Mouse (Mus musculus): ENCODE data around the gene Olfr473. TPM values are rescaled to one million over a fixed set of nuclear protein-coding genes. Genes with fewer than 3 reads are reported as not detected.
"Not testable (repeated sequence)": the region's sequence is repeated elsewhere in the genome, so short reads cannot be mapped to it uniquely, and the experiment has no call there.

The Olfr473 gene
- total RNA-seq (2021), result not detected in 2 replicates
- long read RNA-seq, result 0 reads

GRCm38 (mm10) chr7:107930146-107930545, at the start of gene Olfr473:
Olfr473 (plus strand) TSS chr7:107930446.
- no peak for DNase-seq

GRCm38 (mm10) chr7:107897602-107898001, 32.6 kb upstream of the Olfr473 start, which contains the start of gene Olfr472:
Olfr472 (plus strand) TSS chr7:107897902.
- no peak for DNase-seq

GRCm38 (mm10) chr7:107952539-107952938, 22.3 kb downstream of the Olfr473 start:
- not testable (repeated sequence) for DNase-seq

GRCm38 (mm10) chr7:107954343-107954742, 24.1 kb downstream of the Olfr473 start, which contains the start of gene Olfr474:
Olfr474 (plus strand) TSS chr7:107954643.
- DNase-seq, result no peak

GRCm38 (mm10) chr7:107964503-107964902, 34.3 kb downstream of the Olfr473 start, which contains the start of gene Olfr476:
Olfr476 (plus strand) TSS chr7:107964803.
- no peak for DNase-seq

Other genes starting within 250 kb of the Olfr473 start
- gene Cyb5r2, start 172.4 kb upstream of the Olfr473 start, total RNA-seq (2021), result not detected in 2 replicates
- gene Ovch2, start 129.2 kb upstream of the Olfr473 start, total RNA-seq (2021), result not detected in 2 replicates
- not detected in 2 replicates for gene Olfr467, start 118.2 kb upstream of the Olfr473 start, total RNA-seq (2021)
- gene Olfr469, start 104.9 kb upstream of the Olfr473 start, total RNA-seq (2021), result not detected in 2 replicates
- not detected in 2 replicates for gene Olfr470, start 83.0 kb upstream of the Olfr473 start, total RNA-seq (2021)
- not detected in 2 replicates for gene Olfr472, start 32.5 kb upstream of the Olfr473 start, total RNA-seq (2021)
- not detected in 2 replicates for gene Olfr474, start 24.2 kb downstream of the Olfr473 start, total RNA-seq (2021)
- not detected in 2 replicates for gene Olfr476, start 34.4 kb downstream of the Olfr473 start, total RNA-seq (2021)
- gene Olfr477, start 56.2 kb downstream of the Olfr473 start, total RNA-seq (2021), result not detected in 2 replicates
- gene Olfr478, start 103.5 kb downstream of the Olfr473 start, total RNA-seq (2021), result not detected in 2 replicates
- not detected in 2 replicates for gene Olfr479, start 120.2 kb downstream of the Olfr473 start, total RNA-seq (2021)
- not detected in 2 replicates for gene Olfr480, start 136.9 kb downstream of the Olfr473 start, total RNA-seq (2021)
- gene Olfr481, start 149.4 kb downstream of the Olfr473 start, total RNA-seq (2021), result not detected in 2 replicates
- 2.1 and 2.7 TPM in 2 replicates for gene Olfr482, start 167.1 kb downstream of the Olfr473 start, total RNA-seq (2021)
- not detected in 2 replicates for gene Olfr483, start 170.4 kb downstream of the Olfr473 start, total RNA-seq (2021)
- gene Olfr484, start 197.0 kb downstream of the Olfr473 start, total RNA-seq (2021), result not detected in 2 replicates
- gene Olfr485, start 229.4 kb downstream of the Olfr473 start, total RNA-seq (2021), result not detected in 2 replicates
- gene Olfr486, start 242.3 kb downstream of the Olfr473 start, total RNA-seq (2021), result not detected in 2 replicates

Data from adrenal gland, postnatal 25 days (tissue).